Mouse (Mus musculus): ENCODE measurements at regions not wholly inside any gene's neighbourhood (a gene's known extent, or its start where the extent isn't known, plus 50 kb on each side); places are given as distances from the start of the nearest gene placed in this dataset.
A peak's percentile ranks its signal among the peaks of the same experiment; 100 is the strongest.
"Not testable (repeated sequence)": the region's sequence is repeated elsewhere in the genome, so short reads cannot be mapped to it uniquely, and the experiment has no call there.

DNA sequence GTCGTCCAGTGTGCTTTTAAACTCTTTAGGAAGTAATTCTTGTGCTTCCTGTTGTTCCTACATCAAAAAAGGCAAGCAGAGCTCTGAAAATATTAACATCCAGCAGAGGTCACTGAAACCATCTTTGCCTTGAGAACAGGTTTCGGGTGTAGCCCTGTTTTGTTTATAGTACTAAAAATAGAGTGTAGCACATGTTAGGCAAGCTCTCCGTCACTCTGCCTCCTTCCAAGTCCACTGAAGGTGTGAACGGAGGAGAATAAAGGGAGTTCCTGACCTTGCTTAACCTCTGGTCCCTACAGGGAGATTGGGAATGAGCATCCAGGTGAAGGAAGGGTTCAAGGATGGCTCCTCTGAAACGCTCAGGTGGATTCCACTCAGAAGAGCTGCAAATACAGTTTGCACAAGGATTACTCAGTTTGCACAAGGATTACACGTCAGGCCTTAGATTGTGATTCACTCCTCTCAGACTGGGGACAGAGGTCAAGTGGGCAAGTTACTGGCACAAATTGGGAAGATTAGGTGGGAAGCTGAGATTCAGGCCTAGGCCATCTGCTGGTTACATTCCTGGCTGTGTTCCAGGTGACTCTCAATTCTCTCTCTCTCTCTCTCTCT is 304.5 kb downstream of the Sfmbt2 start:
- no peak for DNase-seq (ENCODE audit: low read depth, low spot score)
- Histone ChIP-seq H3K9me3 (ENCODE audit: control insufficient read depth, insufficient read depth, low read depth, low read length) (no peaks in the 10 kb centered on the region), H3K4me1 (ENCODE audit: control insufficient read depth in 2 of 2, insufficient read depth in 2 of 2, low read length in 2 of 2, poor library complexity in 1 of 2) (no peaks in the 10 kb centered on the region), H3K36me3 (ENCODE audit: control insufficient read depth, insufficient read depth, low read length, poor library complexity, severe bottlenecking) (no peaks in the 10 kb centered on the region), H3K4me3 (ENCODE audit: insufficient read depth in 1 of 2, low read depth in 1 of 2, low read length in 2 of 2, poor library complexity in 1 of 2, severe bottlenecking in 1 of 2) (no peak overlapping the region), H3K9ac (ENCODE audit: insufficient read depth, low read depth, low read length, poor library complexity, severe bottlenecking) (no peak overlapping the region), H3K27ac (ENCODE audit: insufficient read depth, low read depth, low read length, poor library complexity, severe bottlenecking) (no peak overlapping the region)
- in situ Hi-C loops (cut with MboI; ENCODE audit: low sequenced_read_pairs in 2 of 2, unreplicated experiment in 2 of 2) = no loop called here
- TF ChIP-seq ZNF384 (IDR thresholded peaks at IDR 0.05; ENCODE audit: low read depth, low read length) = no peak
- no peak for TF ChIP-seq ZC3H11A (IDR thresholded peaks at IDR 0.05; ENCODE audit: borderline replicate concordance, low read depth, low read length)
- no peak for TF ChIP-seq HCFC1 (IDR thresholded peaks at IDR 0.05; ENCODE audit: borderline replicate concordance, insufficient read depth, low read length)
- no peak for TF ChIP-seq CHD2 (IDR thresholded peaks at IDR 0.05; ENCODE audit: low read depth, low read length)

DNA sequence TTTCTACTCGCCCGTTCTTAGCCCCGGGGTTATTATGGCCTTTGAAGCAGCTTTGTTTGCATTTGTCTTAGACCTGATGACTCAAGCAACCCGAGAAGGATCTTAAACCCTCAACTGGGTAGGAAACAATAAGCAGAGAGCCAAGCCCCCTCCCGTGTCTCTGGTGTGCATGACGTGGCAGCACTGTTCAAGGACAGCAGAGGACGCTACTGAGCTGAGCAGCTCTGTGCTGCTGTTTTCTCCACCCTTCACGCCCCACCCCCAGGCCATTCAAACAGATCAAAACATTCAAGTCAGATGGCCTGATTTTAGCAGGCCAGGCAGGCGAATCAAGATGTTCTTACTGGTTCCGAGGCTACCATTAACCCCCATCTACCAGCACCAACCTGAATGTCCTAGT is 331.1 kb downstream of the Sfmbt2 start:
- H3K4me3 ChIP-seq (ENCODE audit: insufficient read depth in 1 of 2, low read depth in 1 of 2, low read length in 2 of 2, poor library complexity in 1 of 2, severe bottlenecking in 1 of 2) = no peak overlapping the region
- in situ Hi-C loops (cut with MboI; ENCODE audit: low sequenced_read_pairs in 2 of 2, unreplicated experiment in 2 of 2) = no loop called here
- peak; percentile 43 for DNase-seq (ENCODE audit: low read depth, low spot score)

DNA sequence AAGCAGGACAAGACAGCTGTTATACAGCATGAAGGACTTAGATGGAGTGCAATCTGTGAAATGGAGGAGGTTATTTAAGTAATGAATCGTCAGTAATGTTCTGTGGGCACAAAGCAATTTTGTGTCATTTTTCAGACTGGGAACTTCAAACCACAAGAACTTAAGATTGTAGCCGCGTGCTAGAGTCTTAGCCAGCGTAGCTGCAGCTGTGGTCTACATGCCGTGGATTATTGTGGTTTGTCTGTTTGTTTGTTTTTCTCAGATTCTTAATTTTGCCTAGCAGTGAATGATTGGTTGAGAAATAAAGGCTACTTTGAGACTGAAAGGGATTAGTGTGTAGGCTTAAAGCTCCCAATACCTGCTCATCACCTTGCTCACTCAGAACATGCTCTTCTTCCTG is 348.1 kb downstream of the Sfmbt2 start:
- no peak overlapping the region for H3K27ac ChIP-seq (ENCODE audit: insufficient read depth, low read depth, low read length, poor library complexity, severe bottlenecking)
- no peaks in the 10 kb centered on the region for H3K9me3 ChIP-seq (ENCODE audit: control insufficient read depth, insufficient read depth, low read depth, low read length)
- DNase-seq (ENCODE audit: low read depth, low spot score) = no peak
- no peak overlapping the region for H3K9ac ChIP-seq (ENCODE audit: insufficient read depth, low read depth, low read length, poor library complexity, severe bottlenecking)
- in situ Hi-C loops (cut with MboI; ENCODE audit: low sequenced_read_pairs in 2 of 2, unreplicated experiment in 2 of 2) = no loop called here
- no peaks in the 10 kb centered on the region for H3K36me3 ChIP-seq (ENCODE audit: control insufficient read depth, insufficient read depth, low read length, poor library complexity, severe bottlenecking)
- H3K4me3 ChIP-seq (ENCODE audit: insufficient read depth in 1 of 2, low read depth in 1 of 2, low read length in 2 of 2, poor library complexity in 1 of 2, severe bottlenecking in 1 of 2) = no peak overlapping the region
- H3K4me1 ChIP-seq (ENCODE audit: control insufficient read depth in 2 of 2, insufficient read depth in 2 of 2, low read length in 2 of 2, poor library complexity in 1 of 2) = no peaks in the 10 kb centered on the region
- TF ChIP-seq ZC3H11A (IDR thresholded peaks at IDR 0.05; ENCODE audit: borderline replicate concordance, low read depth, low read length) = no peak

More for the DNA sequence above, 331.1 kb downstream of the Sfmbt2 start:
- H3K27ac ChIP-seq (ENCODE audit: insufficient read depth, low read depth, low read length, poor library complexity, severe bottlenecking) = no peak overlapping the region
- no peak overlapping the region for H3K9ac ChIP-seq (ENCODE audit: insufficient read depth, low read depth, low read length, poor library complexity, severe bottlenecking)
- no peaks in the 10 kb centered on the region for H3K36me3 ChIP-seq (ENCODE audit: control insufficient read depth, insufficient read depth, low read length, poor library complexity, severe bottlenecking)
- no peaks in the 10 kb centered on the region for H3K4me1 ChIP-seq (ENCODE audit: control insufficient read depth in 2 of 2, insufficient read depth in 2 of 2, low read length in 2 of 2, poor library complexity in 1 of 2)
- H3K9me3 ChIP-seq (ENCODE audit: control insufficient read depth, insufficient read depth, low read depth, low read length) = no peaks in the 10 kb centered on the region
- TF ChIP-seq ZC3H11A (IDR thresholded peaks at IDR 0.05; ENCODE audit: borderline replicate concordance, low read depth, low read length) (no peak), CHD2 (IDR thresholded peaks at IDR 0.05; ENCODE audit: low read depth, low read length) (no peak), HCFC1 (IDR thresholded peaks at IDR 0.05; ENCODE audit: borderline replicate concordance, insufficient read depth, low read length) (no peak), MAFK (IDR thresholded peaks at IDR 0.05; ENCODE audit: insufficient read depth, low read depth, low read length) (no peak), ZNF384 (IDR thresholded peaks at IDR 0.05; ENCODE audit: low read depth, low read length) (no peak)

GRCm38 (mm10) chr2:10734337-10734736 is 364.0 kb downstream of the Sfmbt2 start:
- H3K9me3 ChIP-seq (ENCODE audit: control insufficient read depth, insufficient read depth, low read depth, low read length); H3K36me3 ChIP-seq (ENCODE audit: control insufficient read depth, insufficient read depth, low read length, poor library complexity, severe bottlenecking); in situ Hi-C loops (cut with MboI; ENCODE audit: low sequenced_read_pairs in 2 of 2, unreplicated experiment in 2 of 2); H3K4me1 ChIP-seq (ENCODE audit: control insufficient read depth in 2 of 2, insufficient read depth in 2 of 2, low read length in 2 of 2, poor library complexity in 1 of 2); H3K9ac ChIP-seq (ENCODE audit: insufficient read depth, low read depth, low read length, poor library complexity, severe bottlenecking); DNase-seq (ENCODE audit: low read depth, low spot score); H3K27ac ChIP-seq (ENCODE audit: insufficient read depth, low read depth, low read length, poor library complexity, severe bottlenecking); H3K4me3 ChIP-seq (ENCODE audit: insufficient read depth in 1 of 2, low read depth in 1 of 2, low read length in 2 of 2, poor library complexity in 1 of 2, severe bottlenecking in 1 of 2): not testable (repeated sequence)

GRCm38 (mm10) chr2:10736696-10737457 is 366.6 kb downstream of the Sfmbt2 start:
- DNase-seq (ENCODE audit: low read depth, low spot score) = no peak
- Histone ChIP-seq H3K4me3 (ENCODE audit: insufficient read depth in 1 of 2, low read depth in 1 of 2, low read length in 2 of 2, poor library complexity in 1 of 2, severe bottlenecking in 1 of 2) (no peak overlapping the region), H3K9me3 (ENCODE audit: control insufficient read depth, insufficient read depth, low read depth, low read length) (no peaks in the 10 kb centered on the region), H3K9ac (ENCODE audit: insufficient read depth, low read depth, low read length, poor library complexity, severe bottlenecking) (no peak overlapping the region), H3K4me1 (ENCODE audit: control insufficient read depth in 2 of 2, insufficient read depth in 2 of 2, low read length in 2 of 2, poor library complexity in 1 of 2) (no peaks in the 10 kb centered on the region), H3K27ac (ENCODE audit: insufficient read depth, low read depth, low read length, poor library complexity, severe bottlenecking) (no peak overlapping the region), H3K36me3 (ENCODE audit: control insufficient read depth, insufficient read depth, low read length, poor library complexity, severe bottlenecking) (no peaks in the 10 kb centered on the region)
- TF ChIP-seq CHD2 (IDR thresholded peaks at IDR 0.05; ENCODE audit: low read depth, low read length) (no peak), HCFC1 (IDR thresholded peaks at IDR 0.05; ENCODE audit: borderline replicate concordance, insufficient read depth, low read length) (no peak), ZC3H11A (IDR thresholded peaks at IDR 0.05; ENCODE audit: borderline replicate concordance, low read depth, low read length) (no peak), MAFK (IDR thresholded peaks at IDR 0.05; ENCODE audit: insufficient read depth, low read depth, low read length) (no peak)
- in situ Hi-C loops (cut with MboI; ENCODE audit: low sequenced_read_pairs in 2 of 2, unreplicated experiment in 2 of 2) = no loop called here
